Mouse (Mus musculus): ENCODE measurements around the gene Spint5. TPM values are rescaled to one million over a fixed set of nuclear protein-coding genes. Genes with fewer than 3 reads are reported as not detected.

Spint5 gene
- polyA plus RNA-seq, 1 experiment = 0.69 TPM

GRCm38 (mm10) chr2:164739876-164740275 lies 24.8 kb downstream of the Spint5 start:
- no peaks in the 10 kb centered on the region for H3K27me3 ChIP-seq (ENCODE audit: control insufficient read depth, insufficient read depth, low read length)
- H3K4me3 ChIP-seq (ENCODE audit: control insufficient read depth, low read depth, low read length) = no peak overlapping the region
- no peak for TF ChIP-seq POLR2A (IDR thresholded peaks at IDR 0.05; ENCODE audit: control insufficient read depth, low read depth, low read length)
- no peak for TF ChIP-seq CTCF (IDR thresholded peaks at IDR 0.05; ENCODE audit: control insufficient read depth, insufficient read depth, insufficient replicate concordance, low read depth, low read length)

GRCm38 (mm10) chr2:164744987-164745386 lies 29.9 kb downstream of the Spint5 start:
- Histone ChIP-seq H3K36me3 (ENCODE audit: control insufficient read depth, insufficient read depth, low read length) (peaks cover 4% of the 10 kb centered on the region), H3K4me3 (ENCODE audit: control insufficient read depth, low read depth, low read length) (peak overlapping the region; percentile 97), H3K27me3 (ENCODE audit: control insufficient read depth, insufficient read depth, low read length) (no peaks in the 10 kb centered on the region), H3K27ac (ENCODE audit: control insufficient read depth, insufficient read depth, low read depth, low read length) (peak overlapping the region; percentile 99), H3K4me1 (ENCODE audit: control insufficient read depth, insufficient read depth, low read length) (peaks cover 8% of the 10 kb centered on the region)
- TF ChIP-seq CTCF (IDR thresholded peaks at IDR 0.05; ENCODE audit: control insufficient read depth, insufficient read depth, insufficient replicate concordance, low read depth, low read length) (no peak), POLR2A (IDR thresholded peaks at IDR 0.05; ENCODE audit: control insufficient read depth, low read depth, low read length) (no peak)

More at GRCm38 (mm10) chr2:164739876-164740275, 24.8 kb downstream of the Spint5 start:
- Histone ChIP-seq H3K27ac (ENCODE audit: control insufficient read depth, insufficient read depth, low read depth, low read length) (no peak overlapping the region), H3K36me3 (ENCODE audit: control insufficient read depth, insufficient read depth, low read length) (no peaks in the 10 kb centered on the region; the same call in 1 of the 2 replicates), H3K4me1 (ENCODE audit: control insufficient read depth, insufficient read depth, low read length) (peaks cover 1% of the 10 kb centered on the region)

GRCm38 (mm10) chr2:164745843-164746479 lies 30.9 kb downstream of the Spint5 start, which contains the start of the genes Wfdc3 and Dnttip1:
Gene Wfdc3, minus strand, starts transcription at chr2:164745931.
Gene Dnttip1, plus strand, starts transcription at chr2:164745983.
- H3K36me3 ChIP-seq (ENCODE audit: control insufficient read depth, insufficient read depth, low read length) = peaks cover 4% of the 10 kb centered on the region
- no peaks in the 10 kb centered on the region for H3K27me3 ChIP-seq (ENCODE audit: control insufficient read depth, insufficient read depth, low read length)
- H3K4me3 ChIP-seq (ENCODE audit: control insufficient read depth, low read depth, low read length) = peak within 1 kb of the TSS; percentile 97
- peak within 1 kb of the TSS; percentile 99 for H3K27ac ChIP-seq (ENCODE audit: control insufficient read depth, insufficient read depth, low read depth, low read length)
- no peak for TF ChIP-seq CTCF (IDR thresholded peaks at IDR 0.05; ENCODE audit: control insufficient read depth, insufficient read depth, insufficient replicate concordance, low read depth, low read length)
- TF ChIP-seq POLR2A (IDR thresholded peaks at IDR 0.05; ENCODE audit: control insufficient read depth, low read depth, low read length) = peak; percentile 98
- peaks cover 8% of the 10 kb centered on the region for H3K4me1 ChIP-seq (ENCODE audit: control insufficient read depth, insufficient read depth, low read length)

- Histone ChIP-seq H3K27ac (ENCODE audit: control insufficient read depth, insufficient read depth, low read depth, low read length) (peak overlapping the region; percentile 89), H3K4me1 (ENCODE audit: control insufficient read depth, insufficient read depth, low read length) (peaks cover 8% of the 10 kb centered on the region), H3K4me3 (ENCODE audit: control insufficient read depth, low read depth, low read length) (peak overlapping the region; percentile 97), H3K27me3 (ENCODE audit: control insufficient read depth, insufficient read depth, low read length) (no peaks in the 10 kb centered on the region), H3K36me3 (ENCODE audit: control insufficient read depth, insufficient read depth, low read length) (peaks cover 4% of the 10 kb centered on the region)
- TF ChIP-seq CTCF (IDR thresholded peaks at IDR 0.05; ENCODE audit: control insufficient read depth, insufficient read depth, insufficient replicate concordance, low read depth, low read length) (no peak), POLR2A (IDR thresholded peaks at IDR 0.05; ENCODE audit: control insufficient read depth, low read depth, low read length) (no peak)
Observed at GRCm38 (mm10) chr2:164746693-164747092, 31.6 kb downstream of the Spint5 start.

- no peaks in the 10 kb centered on the region for H3K27me3 ChIP-seq (ENCODE audit: control insufficient read depth, insufficient read depth, low read length)
- peaks cover 8% of the 10 kb centered on the region for H3K4me1 ChIP-seq (ENCODE audit: control insufficient read depth, insufficient read depth, low read length)
- H3K36me3 ChIP-seq (ENCODE audit: control insufficient read depth, insufficient read depth, low read length) = peaks cover 4% of the 10 kb centered on the region
- H3K4me3 ChIP-seq (ENCODE audit: control insufficient read depth, low read depth, low read length) = no peak overlapping the region
- no peak for TF ChIP-seq CTCF (IDR thresholded peaks at IDR 0.05; ENCODE audit: control insufficient read depth, insufficient read depth, insufficient replicate concordance, low read depth, low read length)
- TF ChIP-seq POLR2A (IDR thresholded peaks at IDR 0.05; ENCODE audit: control insufficient read depth, low read depth, low read length) = no peak
- no peak overlapping the region for H3K27ac ChIP-seq (ENCODE audit: control insufficient read depth, insufficient read depth, low read depth, low read length)
Observed at GRCm38 (mm10) chr2:164748191-164748590, 33.1 kb downstream of the Spint5 start.

GRCm38 (mm10) chr2:164748991-164749390 lies 33.9 kb downstream of the Spint5 start:
- no peak overlapping the region for H3K27ac ChIP-seq (ENCODE audit: control insufficient read depth, insufficient read depth, low read depth, low read length)
- TF ChIP-seq POLR2A (IDR thresholded peaks at IDR 0.05; ENCODE audit: control insufficient read depth, low read depth, low read length) (no peak), CTCF (IDR thresholded peaks at IDR 0.05; ENCODE audit: control insufficient read depth, insufficient read depth, insufficient replicate concordance, low read depth, low read length) (no peak)
- H3K4me1 ChIP-seq (ENCODE audit: control insufficient read depth, insufficient read depth, low read length) = peaks cover 8% of the 10 kb centered on the region
- no peak overlapping the region for H3K4me3 ChIP-seq (ENCODE audit: control insufficient read depth, low read depth, low read length)
- H3K27me3 ChIP-seq (ENCODE audit: control insufficient read depth, insufficient read depth, low read length) = no peaks in the 10 kb centered on the region
- peaks cover 4% of the 10 kb centered on the region for H3K36me3 ChIP-seq (ENCODE audit: control insufficient read depth, insufficient read depth, low read length)

- TF ChIP-seq POLR2A (IDR thresholded peaks at IDR 0.05; ENCODE audit: control insufficient read depth, low read depth, low read length) (no peak; the same call in 1 of the 2 replicates), CTCF (IDR thresholded peaks at IDR 0.05; ENCODE audit: control insufficient read depth, insufficient read depth, insufficient replicate concordance, low read depth, low read length) (no peak)
- no peaks in the 10 kb centered on the region for H3K27me3 ChIP-seq (ENCODE audit: control insufficient read depth, insufficient read depth, low read length)
- H3K36me3 ChIP-seq (ENCODE audit: control insufficient read depth, insufficient read depth, low read length) = peaks cover 2% of the 10 kb centered on the region
- H3K27ac ChIP-seq (ENCODE audit: control insufficient read depth, insufficient read depth, low read depth, low read length) = no peak overlapping the region
- H3K4me1 ChIP-seq (ENCODE audit: control insufficient read depth, insufficient read depth, low read length) = no peaks in the 10 kb centered on the region; the same call in 1 of the 2 replicates
- H3K4me3 ChIP-seq (ENCODE audit: control insufficient read depth, low read depth, low read length) = no peak overlapping the region
Observed at GRCm38 (mm10) chr2:164752454-164752853, 37.3 kb downstream of the Spint5 start.

Data from testis, adult 2 months (tissue).